Mouse (Mus musculus): ENCODE results near the gene Cd2bp2. TPM values are rescaled to one million over a fixed set of nuclear protein-coding genes. Genes with fewer than 3 reads are reported as not detected.
A peak's percentile ranks its signal among the peaks of the same experiment; 100 is the strongest.

The Cd2bp2 gene
- polyA plus RNA-seq, 1 experiment from 2014 or later: 42.8 TPM

GRCm38 (mm10) chr7:127194011-127194632, 1.7 kb downstream of the Cd2bp2 start:
- H3K36me3 ChIP-seq (ENCODE audit: insufficient read depth, low read length): peaks cover 37% of the 10 kb centered on the region
- peaks cover 20% of the 10 kb centered on the region for H3K4me1 ChIP-seq (replicated peaks; ENCODE audit: insufficient read depth, low read length)
- H3K9ac ChIP-seq (ENCODE audit: low read depth, low read length): peak overlapping the region; percentile 61; the same call in 1 of the 2 replicates
- peak overlapping the region; percentile 53; the same call in 1 of the 2 replicates for H3K4me3 ChIP-seq (replicated peaks; ENCODE audit: low read depth, low read length)
- no peak overlapping the region for H3K27ac ChIP-seq
- TF ChIP-seq CTCF (IDR thresholded peaks at IDR 0.05; ENCODE audit: low read depth): no peak
- H3K27me3 ChIP-seq (ENCODE audit: insufficient read depth, low read length): no peaks in the 10 kb centered on the region
- 81% methylated on average over 17 of the region's 17 CpGs for WGBS
- peak overlapping the region; percentile 73; the same call in 1 of the 2 replicates for H3K4me2 ChIP-seq (ENCODE audit: low read length)
- no peak for ATAC-seq (replicated peaks; ENCODE audit: low FRiP score, low read depth)
- no peak for DNase-seq (ENCODE audit: low spot score)
- no peaks in the 10 kb centered on the region for H3K9me3 ChIP-seq (replicated peaks; ENCODE audit: low read length)

- H3K9ac ChIP-seq (ENCODE audit: low read depth, low read length): no peak overlapping the region
- no peak overlapping the region for H3K4me2 ChIP-seq (ENCODE audit: low read length)
- 0 out of 2 replicates have a peak overlapping the region, but pooled peaks have one; percentile 25 for H3K27ac ChIP-seq
- 90% methylated on average over 5 of the region's 5 CpGs for WGBS
- no peaks in the 10 kb centered on the region for H3K9me3 ChIP-seq (replicated peaks; ENCODE audit: low read length)
- no peak for ATAC-seq (replicated peaks; ENCODE audit: low FRiP score, low read depth)
- peaks cover 26% of the 10 kb centered on the region; the same call in 1 of the 2 replicates for H3K36me3 ChIP-seq (ENCODE audit: insufficient read depth, low read length)
- no peak for DNase-seq (ENCODE audit: low spot score)
- peaks cover 20% of the 10 kb centered on the region for H3K4me1 ChIP-seq (replicated peaks; ENCODE audit: insufficient read depth, low read length)
- no peaks in the 10 kb centered on the region for H3K27me3 ChIP-seq (ENCODE audit: insufficient read depth, low read length)
- H3K4me3 ChIP-seq (replicated peaks; ENCODE audit: low read depth, low read length): no peak overlapping the region
- no peak for TF ChIP-seq CTCF (IDR thresholded peaks at IDR 0.05; ENCODE audit: low read depth)
Observed at GRCm38 (mm10) chr7:127192989-127193388, 2.9 kb downstream of the Cd2bp2 start.

GRCm38 (mm10) chr7:127190672-127191071, 5.2 kb downstream of the Cd2bp2 start:
- Histone ChIP-seq H3K27me3 (ENCODE audit: insufficient read depth, low read length) (no peaks in the 10 kb centered on the region), H3K4me3 (replicated peaks; ENCODE audit: low read depth, low read length) (no peak overlapping the region), H3K27ac (no peak overlapping the region), H3K9me3 (replicated peaks; ENCODE audit: low read length) (no peaks in the 10 kb centered on the region), H3K4me2 (ENCODE audit: low read length) (no peak overlapping the region), H3K36me3 (ENCODE audit: insufficient read depth, low read length) (peaks cover 22% of the 10 kb centered on the region; the same call in 1 of the 2 replicates), H3K4me1 (replicated peaks; ENCODE audit: insufficient read depth, low read length) (peaks cover 13% of the 10 kb centered on the region; the same call in 1 of the 2 replicates), H3K9ac (ENCODE audit: low read depth, low read length) (no peak overlapping the region)
- 75% methylated on average over 6 of the region's 6 CpGs for WGBS
- no peak for TF ChIP-seq CTCF (IDR thresholded peaks at IDR 0.05; ENCODE audit: low read depth)
- DNase-seq (ENCODE audit: low spot score) (no peak), ATAC-seq (replicated peaks; ENCODE audit: low FRiP score, low read depth) (no peak)

DNA sequence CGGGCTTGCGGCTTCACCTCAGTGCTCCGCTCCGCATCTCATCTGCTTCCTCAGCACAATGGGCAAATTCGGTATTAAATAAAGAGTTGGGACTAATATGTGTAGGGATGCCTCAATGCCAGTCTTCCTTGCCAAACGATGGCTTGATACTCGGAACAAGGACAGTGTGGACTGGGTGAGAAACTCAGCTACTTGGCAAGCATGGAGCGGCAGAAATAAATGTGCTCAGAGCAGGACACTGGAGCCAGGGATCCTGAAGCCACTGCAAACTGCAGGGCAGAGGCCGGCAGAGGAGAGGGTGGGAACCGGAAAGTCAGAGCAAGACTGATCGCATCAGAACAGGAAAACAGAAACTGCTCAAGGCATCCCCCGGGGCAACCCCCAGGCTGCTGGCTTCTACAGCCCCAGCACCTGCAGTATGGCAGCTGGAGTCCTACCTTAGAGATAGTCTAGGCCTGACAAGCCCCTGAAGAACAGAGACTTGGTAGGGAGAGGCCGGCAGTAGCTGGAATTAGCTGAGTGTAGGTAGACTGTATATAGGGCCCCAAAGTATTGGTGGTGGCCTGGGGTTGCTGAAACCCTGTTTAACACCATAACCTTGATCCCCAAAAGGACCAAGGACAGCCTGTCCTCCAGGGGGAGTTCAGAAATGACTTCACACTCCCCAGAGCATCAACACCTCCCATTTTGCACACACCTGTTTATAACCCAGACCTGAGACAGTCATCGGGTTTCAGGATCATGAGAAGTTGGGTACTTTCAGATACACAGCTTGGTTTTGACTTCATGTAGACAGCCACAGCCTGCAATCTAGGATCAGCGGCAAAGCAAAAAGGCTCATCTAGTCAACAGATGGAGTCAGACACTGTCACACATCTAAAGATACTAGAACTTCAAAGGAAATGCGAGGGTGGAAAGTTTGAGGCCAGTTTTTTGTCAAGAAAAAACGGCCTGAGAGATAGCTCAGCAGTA, 7.3 kb downstream of the Cd2bp2 start:
- Histone ChIP-seq H3K9ac (ENCODE audit: low read depth, low read length) (no peak overlapping the region), H3K4me3 (replicated peaks; ENCODE audit: low read depth, low read length) (no peak overlapping the region), H3K4me1 (replicated peaks; ENCODE audit: insufficient read depth, low read length) (no peaks in the 10 kb centered on the region)

DNA sequence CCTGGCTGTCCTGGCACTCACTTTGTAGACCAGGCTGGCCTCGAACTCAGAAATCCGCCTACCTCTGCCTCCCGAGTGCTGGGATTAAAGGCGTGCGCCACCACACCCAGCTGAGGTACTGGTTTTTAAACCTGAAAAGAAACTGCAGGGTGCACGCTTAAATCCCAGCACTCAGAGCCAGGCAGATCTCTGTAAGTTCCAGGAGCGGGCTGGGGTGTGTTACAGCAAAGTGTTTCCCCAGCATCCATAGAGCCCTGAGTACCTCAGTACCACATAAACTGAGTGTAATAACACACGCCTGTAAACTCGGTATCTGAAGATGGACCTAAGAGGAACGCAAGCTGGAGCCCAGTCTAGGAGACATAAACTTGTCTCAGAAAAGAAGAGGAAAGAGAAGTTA, 8.5 kb downstream of the Cd2bp2 start:
- no peaks in the 10 kb centered on the region for H3K9me3 ChIP-seq (replicated peaks; ENCODE audit: low read length)
- TF ChIP-seq CTCF (IDR thresholded peaks at IDR 0.05; ENCODE audit: low read depth): no peak
- no peak overlapping the region for H3K27ac ChIP-seq
- ATAC-seq (replicated peaks; ENCODE audit: low FRiP score, low read depth) (no peak), DNase-seq (ENCODE audit: low spot score) (no peak)
- H3K27me3 ChIP-seq (ENCODE audit: insufficient read depth, low read length): no peaks in the 10 kb centered on the region
- 0 out of 2 replicates have a peak, but pooled peaks cover 6% of the 10 kb centered on the region for H3K36me3 ChIP-seq (ENCODE audit: insufficient read depth, low read length)
- WGBS: 76% methylated on average over 10 of the region's 10 CpGs
- no peak overlapping the region for H3K4me2 ChIP-seq (ENCODE audit: low read length)
- H3K9ac ChIP-seq (ENCODE audit: low read depth, low read length): no peak overlapping the region
- no peaks in the 10 kb centered on the region for H3K4me1 ChIP-seq (replicated peaks; ENCODE audit: insufficient read depth, low read length)
- no peak overlapping the region for H3K4me3 ChIP-seq (replicated peaks; ENCODE audit: low read depth, low read length)

More for the DNA sequence above, 7.3 kb downstream of the Cd2bp2 start:
- peaks cover 16% of the 10 kb centered on the region; the same call in 1 of the 2 replicates for H3K36me3 ChIP-seq (ENCODE audit: insufficient read depth, low read length)
- H3K4me2 ChIP-seq (ENCODE audit: low read length): no peak overlapping the region
- TF ChIP-seq CTCF (IDR thresholded peaks at IDR 0.05; ENCODE audit: low read depth): no peak
- 74% methylated on average over 17 of the region's 17 CpGs for WGBS
- DNase-seq (ENCODE audit: low spot score): no peak
- no peaks in the 10 kb centered on the region for H3K9me3 ChIP-seq (replicated peaks; ENCODE audit: low read length)
- no peak for ATAC-seq (replicated peaks; ENCODE audit: low FRiP score, low read depth)
- H3K27me3 ChIP-seq (ENCODE audit: insufficient read depth, low read length): no peaks in the 10 kb centered on the region
- no peak overlapping the region for H3K27ac ChIP-seq

GRCm38 (mm10) chr7:127185601-127186000, 10.2 kb downstream of the Cd2bp2 start:
- Histone ChIP-seq H3K36me3 (ENCODE audit: insufficient read depth, low read length) (no peaks in the 10 kb centered on the region), H3K27ac (no peak overlapping the region), H3K4me1 (replicated peaks; ENCODE audit: insufficient read depth, low read length) (no peaks in the 10 kb centered on the region), H3K9ac (ENCODE audit: low read depth, low read length) (no peak overlapping the region), H3K4me3 (replicated peaks; ENCODE audit: low read depth, low read length) (no peak overlapping the region), H3K4me2 (ENCODE audit: low read length) (no peak overlapping the region), H3K27me3 (ENCODE audit: insufficient read depth, low read length) (no peaks in the 10 kb centered on the region), H3K9me3 (replicated peaks; ENCODE audit: low read length) (no peaks in the 10 kb centered on the region)
- 61% methylated on average over 3 of the region's 3 CpGs for WGBS
- DNase-seq (ENCODE audit: low spot score): peak; percentile 50
- no peak for ATAC-seq (replicated peaks; ENCODE audit: low FRiP score, low read depth)
- TF ChIP-seq CTCF (IDR thresholded peaks at IDR 0.05; ENCODE audit: low read depth): peak; percentile 67
